Mouse (Mus musculus) MN1 (cell line): ENCODE results near the gene D5Ertd579e.
"Not testable (repeated sequence)": the region's sequence is repeated elsewhere in the genome, so short reads cannot be mapped to it uniquely, and the experiment has no call there.

Experiments
- DNase-seq: peaks from one replicate; pipeline ENCODE4 v3.0.0-alpha.2; 2016; ENCODE audit warnings: low spot score

D5Ertd579e gene

DNA sequence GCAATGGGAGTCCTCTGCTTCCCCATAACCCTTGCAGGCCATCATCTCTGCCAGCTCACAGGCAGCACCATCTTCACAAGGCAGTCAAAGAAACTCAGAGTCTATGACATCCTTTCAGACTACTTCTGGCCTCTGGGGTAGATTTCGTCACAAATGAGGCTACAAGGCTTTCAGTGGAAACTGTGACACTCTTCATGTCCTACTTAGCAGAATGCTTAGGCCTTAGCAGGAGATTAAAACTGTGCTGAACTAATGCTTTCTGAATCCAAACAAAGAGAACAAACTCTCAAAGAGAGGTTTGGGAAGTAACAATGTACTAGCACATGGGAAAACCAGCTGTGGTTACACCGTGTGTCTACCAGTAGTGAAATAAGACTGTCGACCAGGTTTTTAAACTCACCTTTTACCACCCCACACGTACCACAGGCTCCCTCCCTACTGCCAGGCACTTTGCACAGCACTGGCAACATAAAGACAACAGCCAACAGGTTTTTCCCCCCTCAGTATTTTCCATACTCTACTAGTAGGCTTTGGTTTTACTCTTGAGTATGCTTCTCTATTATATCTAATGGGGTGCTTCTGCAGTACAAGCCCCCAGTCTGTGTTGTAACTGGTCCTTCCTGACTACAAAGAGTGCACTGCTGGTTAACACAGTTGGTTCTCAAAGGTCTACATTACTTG, 15.8 kb downstream of the D5Ertd579e start:
- DNase-seq: no peak

DNA sequence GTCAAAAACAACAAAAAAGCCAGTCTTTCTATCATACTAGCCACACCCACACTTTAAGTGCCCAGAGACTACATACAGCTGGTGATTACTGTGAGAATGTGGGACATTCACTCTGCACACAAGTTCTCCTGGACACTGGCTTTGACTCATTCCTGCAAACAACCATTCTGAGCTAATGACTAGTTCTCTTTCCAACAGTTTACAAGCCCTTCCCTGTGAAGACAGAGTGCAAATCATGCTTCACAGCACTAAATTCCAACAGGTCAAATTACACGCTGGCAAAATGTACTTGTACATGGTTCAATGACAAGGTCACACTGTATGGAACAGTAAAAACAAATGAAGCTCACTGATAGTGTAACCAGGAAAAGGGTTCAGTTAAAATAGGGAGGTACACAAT, 17.0 kb downstream of the D5Ertd579e start:
- no peak for DNase-seq

DNA sequence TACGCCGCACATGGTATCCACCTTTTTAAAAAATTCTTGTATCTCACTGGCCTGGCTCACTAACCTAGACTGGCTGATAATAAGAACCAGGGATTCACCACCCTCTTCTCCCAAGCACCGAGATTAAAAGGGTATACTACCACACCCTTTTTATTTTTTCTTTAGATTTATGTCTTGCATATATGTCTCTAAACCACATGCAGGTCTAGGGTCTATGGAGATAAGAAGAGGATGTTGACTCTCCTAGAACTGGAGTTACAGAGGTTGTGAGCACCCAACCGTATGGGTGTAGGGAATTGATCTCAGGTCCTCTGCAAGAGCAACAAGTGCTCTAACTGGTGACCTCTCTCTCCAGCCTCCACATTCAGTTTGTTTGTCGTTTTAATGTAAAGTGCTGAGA, 17.9 kb downstream of the D5Ertd579e start:
- no peak for DNase-seq

DNA sequence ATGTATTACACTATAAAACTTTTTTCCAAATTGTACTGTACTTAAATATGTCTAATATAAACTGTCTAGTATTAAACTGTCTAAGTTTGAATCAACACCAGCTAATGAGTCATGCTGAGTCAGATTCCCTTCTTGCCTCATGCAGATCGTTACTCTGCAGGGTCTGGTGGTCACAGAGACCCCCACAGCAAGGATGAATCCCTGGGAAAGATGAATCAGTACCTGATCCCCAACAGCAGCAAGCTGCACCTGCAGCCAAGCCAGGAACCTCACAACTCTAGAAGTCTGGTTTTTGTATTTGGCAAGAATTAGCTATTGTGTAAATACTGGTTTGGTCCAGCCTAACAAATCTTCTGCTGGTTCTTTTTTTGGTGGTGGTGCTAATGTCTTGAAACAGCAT, 20.4 kb downstream of the D5Ertd579e start:
- DNase-seq: no peak

DNA sequence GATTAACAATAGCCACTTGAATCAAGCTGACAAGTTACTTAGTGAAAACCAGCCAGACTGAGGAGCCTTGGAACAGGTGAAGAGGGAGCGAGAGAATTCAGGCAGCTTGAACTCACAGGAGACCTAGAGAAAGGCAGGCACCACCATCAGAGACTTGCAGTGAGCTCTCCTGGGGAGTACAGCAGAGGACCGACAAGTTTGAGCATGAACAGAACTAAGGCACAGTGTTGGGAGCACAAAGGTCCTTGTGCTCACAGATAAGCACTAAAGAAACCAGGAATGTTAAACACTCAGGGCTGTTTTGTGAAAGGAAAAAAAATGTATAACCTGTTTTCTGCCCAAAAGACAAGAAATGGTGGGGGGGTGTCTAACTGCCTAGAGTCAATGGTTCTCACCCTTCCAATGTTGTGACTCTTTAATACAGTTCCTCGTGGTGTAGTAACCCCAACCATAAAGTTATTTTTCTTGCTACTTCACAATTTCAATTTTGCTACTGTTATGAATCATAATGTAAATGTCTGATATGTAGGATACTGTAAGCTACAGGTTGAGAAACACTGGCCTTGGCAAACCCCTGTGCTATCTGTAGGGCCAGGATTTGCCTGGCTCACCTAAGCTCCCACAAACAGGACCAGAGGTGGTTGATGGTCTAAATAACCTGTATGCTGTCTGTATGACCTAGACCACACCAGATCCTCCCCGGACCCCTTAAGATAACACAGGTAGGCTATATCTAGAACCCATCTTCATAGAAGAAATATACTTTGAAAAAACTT, 21.0 kb downstream of the D5Ertd579e start:
- no peak for DNase-seq

DNA sequence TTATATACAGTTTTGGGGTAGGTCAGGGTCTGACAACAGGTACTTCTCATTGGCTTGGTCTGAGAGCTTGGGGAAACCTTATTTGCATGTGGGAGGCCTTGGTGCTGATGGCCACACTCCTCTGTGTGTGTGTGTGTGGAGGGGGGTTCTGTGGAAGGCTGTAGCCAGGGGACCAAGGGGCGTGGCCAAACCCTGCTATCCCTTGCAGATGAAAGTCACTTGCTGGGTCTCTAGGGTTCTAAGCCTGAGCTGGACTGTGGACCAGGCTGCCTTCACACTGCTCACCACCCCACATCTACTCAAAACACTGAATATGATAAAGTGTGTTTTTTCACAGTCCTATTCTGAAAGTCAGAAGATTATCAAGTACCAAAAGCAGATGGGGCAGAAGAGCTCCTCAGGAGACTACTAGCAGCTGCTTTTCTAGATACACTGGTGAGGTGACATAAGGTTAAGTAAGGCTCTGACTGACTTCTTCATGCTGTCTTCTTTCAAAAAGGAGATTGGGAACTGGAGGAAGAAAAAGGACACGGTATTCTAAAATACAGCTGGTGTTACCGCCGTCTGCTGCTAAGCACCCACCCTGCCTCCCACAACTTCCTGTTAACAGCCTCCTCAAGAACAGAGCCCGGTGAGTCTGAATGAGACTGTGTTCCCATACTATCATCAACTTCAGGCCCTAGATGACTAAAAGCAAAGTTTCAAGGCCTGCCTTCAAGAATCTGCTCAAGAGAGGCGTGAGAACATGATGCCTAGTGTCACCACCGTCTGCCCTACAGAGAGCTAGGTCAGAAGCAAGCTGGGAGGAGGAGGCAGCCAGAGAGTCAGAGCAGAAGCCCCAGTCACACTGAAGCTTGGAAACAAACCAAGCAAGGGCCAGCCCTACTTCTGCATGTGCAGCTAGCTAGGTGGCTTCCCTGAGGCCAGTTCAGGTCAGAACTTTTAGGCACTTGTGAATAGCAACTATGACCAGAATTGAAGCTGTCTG, 26.5 kb downstream of the D5Ertd579e start:
- no peak for DNase-seq

DNA sequence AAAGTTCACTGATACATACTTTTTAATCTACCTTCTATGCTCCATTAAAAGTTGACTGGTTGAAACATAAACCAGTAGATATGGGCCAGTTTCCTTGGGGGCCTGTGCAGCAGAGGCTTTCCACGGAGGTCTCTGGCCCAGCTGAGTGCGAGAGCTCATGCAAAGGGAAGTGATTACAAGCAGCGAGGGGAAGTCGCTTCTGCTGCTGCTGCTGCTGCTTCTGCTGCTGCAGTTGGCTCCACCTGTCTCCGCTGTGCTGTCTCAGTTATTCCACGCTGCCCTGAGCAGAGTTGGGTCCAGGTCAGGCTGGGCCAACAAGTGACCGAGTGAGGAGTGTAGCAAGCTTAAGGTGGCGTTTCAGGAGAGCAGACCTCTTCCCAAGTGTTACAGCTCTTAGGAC, 27.3 kb downstream of the D5Ertd579e start:
- DNase-seq: no peak

DNA sequence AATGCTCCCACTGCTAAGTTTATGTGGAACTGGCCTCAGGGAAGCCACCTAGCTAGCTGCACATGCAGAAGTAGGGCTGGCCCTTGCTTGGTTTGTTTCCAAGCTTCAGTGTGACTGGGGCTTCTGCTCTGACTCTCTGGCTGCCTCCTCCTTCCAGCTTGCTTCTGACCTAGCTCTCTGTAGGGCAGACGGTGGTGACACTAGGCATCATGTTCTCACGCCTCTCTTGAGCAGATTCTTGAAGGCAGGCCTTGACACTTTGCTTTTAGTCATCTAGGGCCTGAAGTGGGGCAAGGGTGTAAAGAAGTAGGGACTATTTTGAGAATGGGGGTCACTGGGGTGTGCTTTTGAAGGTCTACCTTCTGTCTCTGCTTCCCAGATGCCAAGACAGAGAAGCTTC, 27.8 kb downstream of the D5Ertd579e start:
- not testable (repeated sequence) for DNase-seq

DNA sequence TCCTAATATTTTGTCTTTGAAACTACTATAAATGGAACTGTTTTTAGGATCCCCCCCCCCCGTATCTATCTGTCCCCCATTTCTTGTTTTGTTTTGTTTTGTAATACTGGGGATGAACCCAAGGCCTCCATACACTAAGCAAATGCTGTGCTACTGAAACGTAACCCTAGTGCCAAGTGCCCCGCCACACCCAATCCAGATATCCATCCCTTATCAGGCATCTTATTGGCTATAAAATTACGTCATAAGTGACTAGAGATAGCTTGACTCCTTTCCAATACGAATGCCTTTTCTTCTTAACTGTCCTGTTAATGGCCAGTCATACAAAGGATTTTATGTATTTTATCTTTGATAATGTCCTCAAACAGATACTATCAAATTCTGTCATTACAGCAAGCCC, 28.7 kb downstream of the D5Ertd579e start:
- no peak for DNase-seq

DNA sequence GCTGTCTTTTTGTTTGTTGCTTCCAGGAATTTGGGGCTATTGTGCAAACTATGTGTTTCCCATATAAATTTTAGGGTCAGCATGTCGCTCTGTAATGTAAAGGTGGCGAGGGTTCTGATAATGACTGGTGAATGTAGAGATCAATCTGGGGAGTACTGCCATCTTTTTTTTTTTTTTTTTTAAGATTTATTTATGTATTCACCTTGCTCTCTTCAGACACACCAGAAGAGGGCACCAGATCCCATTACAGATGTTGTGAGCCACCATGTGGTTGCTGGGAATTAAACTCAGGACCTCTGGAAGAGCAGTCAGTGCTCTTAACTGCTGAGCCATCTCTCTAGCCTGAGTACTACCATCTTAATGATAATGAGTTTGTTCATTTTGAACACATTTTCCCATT, 29.1 kb downstream of the D5Ertd579e start:
- not testable (repeated sequence) for DNase-seq

DNA sequence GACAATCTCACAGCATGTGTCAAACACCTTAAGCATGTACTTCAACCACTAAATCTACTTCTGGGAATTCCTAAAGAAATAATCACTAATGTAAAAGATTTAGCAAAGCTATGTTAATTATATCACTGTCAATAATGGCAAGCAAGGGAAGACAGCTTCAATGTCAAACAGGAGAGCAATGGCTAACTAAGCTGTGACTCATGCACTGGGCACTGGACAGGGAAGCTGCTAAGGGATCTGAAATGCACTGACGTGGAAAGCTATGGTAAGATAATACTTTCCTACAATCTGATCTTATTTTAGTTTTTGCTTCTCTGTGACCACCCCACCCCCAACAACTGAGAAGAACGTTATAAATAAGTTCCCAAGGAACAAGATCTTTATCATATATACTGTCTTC, 32.5 kb downstream of the D5Ertd579e start:
- DNase-seq: peak; percentile 21

DNA sequence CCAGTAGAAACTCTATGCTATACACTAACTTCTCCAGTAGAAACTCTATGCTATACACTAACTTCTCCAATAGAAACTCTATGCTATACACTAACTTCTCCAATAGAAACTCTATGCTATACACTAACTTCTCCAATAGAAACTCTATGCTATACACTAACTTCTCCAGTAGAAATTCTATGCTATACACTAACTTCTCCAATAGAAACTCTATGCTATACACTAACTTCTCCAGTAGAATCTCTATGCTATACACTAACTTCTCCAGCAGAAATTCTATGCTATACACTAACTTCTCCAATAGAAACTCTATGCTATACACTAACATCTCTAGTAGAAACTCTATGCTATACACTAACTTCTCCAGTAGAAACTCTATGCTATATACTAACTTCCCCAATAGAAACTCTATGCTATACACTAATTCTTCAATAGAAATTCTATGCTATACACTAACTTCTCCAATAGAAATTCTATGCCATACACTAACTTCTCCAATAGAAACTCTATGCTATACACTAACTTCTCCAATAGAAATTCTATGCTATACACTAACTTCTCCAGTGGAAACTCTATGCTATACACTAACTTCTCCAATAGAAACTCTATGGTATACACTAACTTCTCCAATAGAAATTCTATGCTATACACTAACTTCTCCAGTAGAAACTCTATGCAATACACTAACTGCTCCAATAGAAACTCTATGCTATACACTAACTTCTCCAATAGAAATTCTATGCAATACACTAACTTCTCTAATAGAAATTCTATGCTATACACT, 34.7 kb downstream of the D5Ertd579e start:
- not testable (repeated sequence) for DNase-seq

DNA sequence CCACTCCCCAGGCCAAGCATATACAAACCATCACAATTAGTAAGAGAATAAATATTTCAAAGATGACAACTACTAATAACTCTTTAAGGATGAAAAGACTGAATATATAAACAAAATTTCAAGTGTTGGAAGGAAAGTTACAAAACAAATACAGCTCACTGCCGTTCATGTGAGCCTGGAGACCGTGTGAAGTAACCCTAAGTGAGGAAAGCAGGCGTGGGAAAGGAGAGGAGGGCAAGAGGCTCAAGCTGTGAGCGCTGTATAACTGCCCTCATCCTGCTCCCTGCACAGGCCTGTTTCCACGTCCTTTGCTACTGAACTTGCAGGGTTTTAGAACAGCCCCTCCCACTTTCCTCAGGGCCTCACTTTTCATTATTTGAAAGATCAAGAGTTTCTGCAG, 70.2 kb downstream of the D5Ertd579e start:
- DNase-seq: no peak

DNA sequence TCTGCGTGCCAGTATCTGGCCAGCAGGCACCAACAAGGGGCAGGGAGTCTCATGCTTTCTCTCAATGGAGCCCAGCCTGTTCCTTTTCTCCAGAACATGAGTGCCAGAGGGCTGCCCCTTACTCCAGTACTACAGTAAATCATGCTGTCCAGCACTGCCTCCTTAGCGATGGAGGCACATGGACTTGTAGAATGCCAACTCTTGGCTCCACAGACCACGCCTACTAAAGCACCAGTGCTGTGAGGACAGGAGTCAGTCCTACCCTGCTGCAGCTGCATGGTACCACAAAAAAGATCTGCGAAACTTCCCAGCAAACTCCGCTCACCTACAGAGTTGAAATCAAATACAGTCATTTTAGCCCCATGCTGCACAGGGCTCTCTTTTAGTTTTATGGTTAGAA, 72.2 kb downstream of the D5Ertd579e start:
- DNase-seq: no peak

DNA sequence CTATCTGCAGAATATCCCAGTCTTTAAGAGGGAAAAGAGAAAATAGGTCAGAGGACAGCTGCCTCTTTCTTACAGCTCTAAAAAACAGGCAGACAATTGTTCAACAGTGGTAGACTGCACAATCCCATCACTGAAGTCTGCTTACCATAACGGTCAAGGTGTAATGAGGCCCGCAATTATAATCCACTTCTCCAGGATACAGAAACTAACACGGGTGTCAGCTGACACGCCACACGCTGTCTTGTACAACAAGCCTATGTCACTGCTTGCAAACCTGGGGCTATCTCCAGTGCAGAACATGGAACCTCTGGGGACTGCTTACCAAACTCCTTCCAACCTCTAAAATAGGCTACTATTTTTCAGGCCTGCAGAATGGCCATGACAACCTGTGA, 74.8 kb downstream of the D5Ertd579e start:
- no peak for DNase-seq

DNA sequence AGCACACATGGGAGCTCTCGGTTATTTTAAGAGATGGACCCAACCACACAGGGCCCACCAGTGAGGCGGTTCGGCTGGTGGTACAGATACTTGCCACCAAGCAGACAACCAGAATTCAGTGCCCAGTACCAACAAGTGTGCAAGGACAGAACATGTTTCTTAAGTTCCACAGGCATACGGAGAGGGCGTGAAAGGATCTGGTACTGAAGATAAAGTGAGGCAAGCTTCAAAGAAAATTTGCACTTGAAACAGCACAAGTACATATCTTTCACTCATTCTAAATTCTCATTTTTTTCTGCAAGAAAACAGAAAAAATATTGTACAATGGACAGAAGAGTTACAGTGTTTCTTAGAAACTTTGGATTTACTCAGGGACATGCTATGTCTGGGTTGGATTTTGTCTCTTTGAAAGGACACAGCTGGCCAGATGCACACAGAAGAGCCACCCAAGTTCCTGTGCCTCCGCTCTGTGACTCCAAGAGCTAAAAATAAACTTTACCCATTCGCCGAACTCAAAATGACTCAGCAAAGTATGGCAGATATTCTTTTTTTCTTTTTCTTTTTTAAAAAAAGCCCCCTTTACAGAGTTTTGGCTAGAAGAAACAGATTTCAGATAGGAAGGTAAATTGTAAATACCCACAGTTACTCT, 75.3 kb downstream of the D5Ertd579e start:
- no peak for DNase-seq

DNA sequence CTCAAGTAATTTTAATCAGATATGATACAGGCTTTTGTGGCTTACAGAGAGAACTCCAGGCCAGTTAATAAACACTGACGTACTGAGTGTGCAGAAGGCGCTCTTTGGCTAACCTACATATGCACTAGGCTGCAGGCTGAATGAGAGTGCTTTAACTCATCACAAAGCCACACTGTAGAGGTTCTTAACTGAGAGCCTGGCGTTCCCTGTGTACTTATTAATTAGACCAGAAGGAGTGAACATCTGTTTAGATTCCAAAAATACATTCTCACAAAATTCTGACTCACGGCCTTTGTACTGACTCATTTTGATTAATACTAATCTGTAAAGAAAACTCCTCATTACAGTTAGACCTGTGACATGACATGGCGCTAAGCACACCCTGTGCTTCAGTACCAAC, 76.9 kb downstream of the D5Ertd579e start:
- no peak for DNase-seq

DNA sequence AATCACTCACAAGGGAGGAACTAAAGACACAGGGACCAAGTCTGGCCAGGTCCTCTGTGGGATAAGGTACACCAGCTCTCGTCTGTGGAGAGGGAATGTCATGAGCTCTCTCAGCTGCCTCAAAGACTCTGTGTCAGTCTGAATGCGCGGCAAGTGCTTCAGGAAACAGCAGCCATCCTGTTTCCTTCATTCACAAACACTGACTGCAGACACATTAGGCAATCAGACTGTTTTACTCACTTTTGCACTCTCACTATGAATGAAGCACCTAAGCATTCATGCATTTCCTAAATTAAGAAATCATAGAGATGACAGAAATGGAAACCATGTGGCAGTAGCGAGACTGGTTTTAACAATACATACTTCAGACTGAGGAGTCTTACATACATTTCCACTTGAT, 77.5 kb downstream of the D5Ertd579e start:
- no peak for DNase-seq

DNA sequence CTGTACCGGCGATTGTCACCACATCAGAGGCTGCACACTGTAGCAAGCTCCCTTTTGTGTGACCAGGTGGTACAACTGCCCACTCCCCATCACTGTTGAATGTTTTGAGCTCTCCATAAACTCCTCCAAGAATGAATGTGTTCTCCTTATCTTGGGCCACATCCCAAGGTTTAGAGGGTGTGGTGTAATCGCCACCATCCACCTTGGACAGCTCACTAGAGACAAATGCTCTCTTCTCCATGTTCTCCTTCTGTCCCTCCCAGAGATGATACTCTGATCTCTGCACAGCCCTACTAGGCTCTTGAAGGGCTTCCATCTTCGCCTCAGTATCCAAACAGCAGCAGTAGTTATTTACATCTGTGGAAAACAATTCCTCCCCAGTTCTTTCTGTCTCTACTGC, 81.7 kb downstream of the D5Ertd579e start:
- no peak for DNase-seq

DNA sequence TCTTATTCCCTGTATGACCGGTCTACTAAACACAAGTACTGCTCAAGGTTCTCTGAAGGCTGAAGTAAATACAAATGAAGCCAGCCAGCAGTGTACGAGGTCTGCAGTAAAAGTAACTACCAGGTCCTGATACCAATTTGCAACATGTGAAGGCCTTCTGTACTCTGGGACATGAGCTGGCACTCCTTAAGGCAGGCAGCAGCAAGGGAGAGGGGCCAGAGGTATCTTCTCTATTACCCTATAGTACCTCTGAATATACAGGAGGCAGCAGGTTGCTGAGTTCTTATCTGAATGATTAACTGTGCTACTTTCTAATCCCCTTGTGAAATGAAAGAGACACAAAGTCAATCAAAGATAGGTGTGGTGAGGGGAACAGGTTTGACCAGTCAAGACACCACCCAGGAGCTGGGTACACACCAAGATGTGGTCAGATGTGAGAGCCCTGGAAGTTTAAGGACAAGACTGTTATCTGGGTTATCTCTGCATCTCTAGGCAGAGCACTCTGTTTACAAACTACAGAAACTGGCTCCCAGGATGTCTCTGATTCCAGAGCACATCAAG, 86.8 kb downstream of the D5Ertd579e start:
- DNase-seq: no peak

DNA sequence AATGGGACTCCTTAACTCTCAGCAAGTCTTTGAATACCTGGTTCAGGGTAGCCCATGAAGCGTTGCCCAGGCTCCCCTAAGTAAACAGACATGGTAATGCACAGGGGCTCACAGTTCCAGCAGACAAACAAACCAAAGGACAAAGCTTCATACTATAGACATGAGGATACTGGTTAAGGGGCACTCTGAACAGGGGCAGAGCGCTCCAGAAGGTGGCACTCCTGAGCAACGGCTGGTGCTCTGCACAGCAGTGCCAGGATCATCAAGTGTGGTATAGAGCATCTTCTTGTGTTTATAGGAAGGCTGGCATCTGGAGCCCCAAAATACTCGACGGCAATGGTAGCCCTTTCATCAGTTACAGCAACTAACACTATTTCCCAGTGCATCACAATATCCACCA, 92.8 kb downstream of the D5Ertd579e start:
- DNase-seq: peak; percentile 56
